In genomic region chr10:128053001-128053400, GRCm38 (mm10) we compare ENCODE assay signal across 24 mouse cellular contexts. TPM values are rescaled to one million over a fixed set of nuclear protein-coding genes. Genes with fewer than 3 reads are reported as not detected.
DNase-seq lines count a peak whose midpoint lies in the region; ATAC-seq and TF ChIP-seq lines count a peak whose summit lies in the region.
"Had no signal": no experiment of that assay in that cellular context is flagged by ENCODE, and none has a peak within 500 bp of the region (broad histone marks: within the 10 kb centered on the region; RNA-seq: fewer than 3 reads in every experiment).

No protein-coding gene starts in this region.

- peaks cover 5 to 8% of the 10 kb centered on the region in 2 experiments for H3K36me3 ChIP-seq in MEL (ENCODE audit: control insufficient read depth in 1 of 2, insufficient read depth in 2 of 2, low read length in 2 of 2)

- H3K9ac ChIP-seq in MEL (ENCODE audit: control insufficient read depth, low read depth, low read length, poor library complexity, severe bottlenecking) = no peak overlapping the region
- H3K9ac ChIP-seq: embryonic facial prominence, embryonic 12.5 days; forebrain, embryonic 13.5 days; forebrain, embryonic 15.5 days; forebrain, postnatal 0 days had no signal

- no peaks in the 10 kb centered on the region for H3K4me1 ChIP-seq in MEL (ENCODE audit: control insufficient read depth in 1 of 2, insufficient read depth in 2 of 2, low read length in 2 of 2)

- intact Hi-C loops in gastrocnemius, adult 2 months (cut with DNase I) = no loop called here
- intact Hi-C loops in gastrocnemius, postnatal 14 days (cut with DNase I; ENCODE audit: low total_unique reads) = no loop called here

- H3K9me3 ChIP-seq in MEL (replicated peaks; ENCODE audit: insufficient read depth, low read length) = no peaks in the 10 kb centered on the region
- H3K9me3 ChIP-seq: embryonic facial prominence, embryonic 10.5 days; embryonic facial prominence, embryonic 12.5 days; forebrain, embryonic 13.5 days; forebrain, embryonic 15.5 days; G1E had no signal

- TF ChIP-seq RAD21 in MEL (IDR thresholded peaks at IDR 0.05; ENCODE audit: low read depth, low read length) = no peak

- no peak for TF ChIP-seq EP300 in MEL (IDR thresholded peaks at IDR 0.05; ENCODE audit: low read depth in 1 of 2, low read length in 2 of 2)

- H3K27me3 ChIP-seq in MEL (ENCODE audit: control insufficient read depth in 1 of 2, insufficient read depth in 2 of 2, low read length in 2 of 2) = no peaks in the 10 kb centered on the region
- H3K27me3 ChIP-seq: CH12.LX; embryonic facial prominence, embryonic 12.5 days; forebrain, embryonic 13.5 days; forebrain, embryonic 15.5 days had no signal

- no peak for TF ChIP-seq CTCF in gastrocnemius, adult 2 months (IDR thresholded peaks at IDR 0.05)
- no peak for TF ChIP-seq CTCF in MEL (IDR thresholded peaks at IDR 0.05 in 2 of 3, conservative IDR thresholded peaks at IDR 0.05 in 1 of 3; ENCODE audit: control insufficient read depth in 1 of 3, insufficient read depth in 1 of 3, low read depth in 2 of 3, low read length in 3 of 3, poor library complexity in 1 of 3, severe bottlenecking in 1 of 3)

- TF ChIP-seq POLR2A in MEL (IDR thresholded peaks at IDR 0.05; ENCODE audit: control insufficient read depth in 1 of 2, insufficient read depth in 1 of 2, low read depth in 1 of 2, low read length in 2 of 2, poor library complexity in 1 of 2) = no peak

- DNase-seq in gastrocnemius, adult 2 months = peak; percentile 24
- DNase-seq in gastrocnemius, postnatal 14 days = no peak
- DNase-seq in MEL (ENCODE audit: low read depth, low spot score) (no peak), ZHBTc4 (ENCODE audit: low read depth, low spot score) (peak; percentile 21)
- DNase-seq in left cerebral cortex, adult 9 months (ENCODE audit: low spot score in 2 of 2) = no peak
- DNase-seq: adrenal gland, adult 2 months; adrenal gland, postnatal 10 days; adrenal gland, postnatal 25 days; B cell, adult 2 months; cerebellum, adult 11 months; cerebellum, adult 18-20 months; cerebellum, adult 8-10 months; cerebellum, adult 9-11 months; cerebellum, postnatal 14 days; cerebellum, postnatal 36 days; forebrain, postnatal 0 days had no signal

- H3K27ac ChIP-seq in gastrocnemius, adult 2 months = no peak overlapping the region
- no peak overlapping the region for H3K27ac ChIP-seq in MEL (ENCODE audit: control insufficient read depth, low read depth, low read length)
- H3K27ac ChIP-seq: embryonic facial prominence, embryonic 10.5 days; embryonic facial prominence, embryonic 12.5 days; forebrain, embryonic 13.5 days; forebrain, embryonic 15.5 days had no signal

- ATAC-seq in megakaryocyte progenitor cell, adult 5-6 weeks (replicated peaks; ENCODE audit: poor library complexity) = no peak
- ATAC-seq: CD4-positive, CD25-positive, alpha-beta regulatory T cell, adult 4 months; forebrain, embryonic 13.5 days; forebrain, embryonic 15.5 days; forebrain, postnatal 0 days had no signal

- H3K79me2 ChIP-seq in MEL (ENCODE audit: control insufficient read depth, insufficient read depth, low read length, poor library complexity) = no peaks in the 10 kb centered on the region

- no peak overlapping the region for H3K4me3 ChIP-seq in gastrocnemius, adult 2 months
- no peak overlapping the region for H3K4me3 ChIP-seq in MEL (ENCODE audit: control insufficient read depth in 1 of 2, insufficient read depth in 1 of 2, low read depth in 2 of 2, low read length in 2 of 2)
- H3K4me3 ChIP-seq: embryonic facial prominence, embryonic 10.5 days; embryonic facial prominence, embryonic 12.5 days; forebrain, embryonic 13.5 days; forebrain, embryonic 15.5 days had no signal

TF ChIP-seq in MEL, 35 proteins besides CTCF, POLR2A, EP300 and RAD21:
- TF ChIP-seq TBP (IDR thresholded peaks at IDR 0.05; ENCODE audit: low read depth, low read length) (no peak), ZMIZ1 (IDR thresholded peaks at IDR 0.05; ENCODE audit: low read depth, low read length) (0 out of 2 replicates have a peak, but pooled peaks have one; percentile 39), MYB (IDR thresholded peaks at IDR 0.05; ENCODE audit: low read depth, low read length) (no peak), GABPA (IDR thresholded peaks at IDR 0.05; ENCODE audit: low read depth, low read length) (no peak)

RNA-seq across cellular contexts. Expression of gene Ptges3, which starts 5.8 kb away (rescaled TPM):
- total RNA-seq in gastrocnemius, adult 2 months (2021) = 10 to 100 TPM; 75.4 to 81.3 TPM
- total RNA-seq in gastrocnemius, postnatal 14 days (2021) = 10 to 100 TPM; 54.4 to 60.8 TPM
- total RNA-seq in MEL (2012; rRNA removed) = 233 and 240 TPM in 2 replicates
- 100 to 1,000 TPM; 216 to 627 TPM for polyA plus RNA-seq in MEL (2012; ENCODE audit: insufficient read depth in 1 of 2, insufficient read length in 2 of 2, low read depth in 1 of 2, low replicate concordance in 2 of 2, missing spikeins in 1 of 2)
- 247 and 270 TPM in 2 replicates for total RNA-seq in megakaryocyte progenitor cell, adult 5-6 weeks (2015)
- 310 and 351 TPM in 2 replicates for total RNA-seq in megakaryocyte progenitor cell, adult 5-6 weeks (2017)

RNA-seq across cellular contexts. Expression of gene Naca, which starts 17.6 kb away (rescaled TPM):
- 100 to 1,000 TPM; 385 to 418 TPM for total RNA-seq in gastrocnemius, adult 2 months (2021)
- 100 to 1,000 TPM; 402 to 437 TPM for total RNA-seq in gastrocnemius, postnatal 14 days (2021)
- 1,577 and 1,612 TPM in 2 replicates for total RNA-seq in MEL (2012; rRNA removed)
- 1,000 to 10,000 TPM in 1 of 2 experiments, 100 to 1,000 TPM in 1; 202 to 1,039 TPM for polyA plus RNA-seq in MEL (2012; ENCODE audit: insufficient read depth in 1 of 2, insufficient read length in 2 of 2, low read depth in 1 of 2, low replicate concordance in 2 of 2, missing spikeins in 1 of 2)
- 1,210 and 1,292 TPM in 2 replicates for total RNA-seq in megakaryocyte progenitor cell, adult 5-6 weeks (2015)
- 2,424 and 2,528 TPM in 2 replicates for total RNA-seq in megakaryocyte progenitor cell, adult 5-6 weeks (2017)

RNA-seq across cellular contexts. Expression of gene Atp5b, which starts 30.1 kb away (rescaled TPM):
- total RNA-seq in gastrocnemius, adult 2 months (2021) = 1,000 to 10,000 TPM; 3,225 to 4,497 TPM
- 1,000 to 10,000 TPM; 3,648 to 4,448 TPM for total RNA-seq in gastrocnemius, postnatal 14 days (2021)
- total RNA-seq in MEL (2012; rRNA removed) = 2,164 and 2,193 TPM in 2 replicates
- 1,000 to 10,000 TPM in 1 of 2 experiments, 100 to 1,000 TPM in 1; 545 to 2,318 TPM for polyA plus RNA-seq in MEL (2012; ENCODE audit: insufficient read depth in 1 of 2, insufficient read length in 2 of 2, low read depth in 1 of 2, low replicate concordance in 2 of 2, missing spikeins in 1 of 2)
- 1,546 and 1,583 TPM in 2 replicates for total RNA-seq in megakaryocyte progenitor cell, adult 5-6 weeks (2015)
- 2,698 and 2,700 TPM in 2 replicates for total RNA-seq in megakaryocyte progenitor cell, adult 5-6 weeks (2017)

RNA-seq across cellular contexts. Expression of gene Prim1, which starts 38.0 kb away (rescaled TPM):
- under 1 TPM; 0.61 to 0.95 TPM for total RNA-seq in gastrocnemius, adult 2 months (2021)
- 1 to 10 TPM; 2.1 to 2.7 TPM for total RNA-seq in gastrocnemius, postnatal 14 days (2021)
- total RNA-seq in MEL (2012; rRNA removed) = 59.6 and 74.0 TPM in 2 replicates
- polyA plus RNA-seq in MEL (2012; ENCODE audit: insufficient read depth in 1 of 2, insufficient read length in 2 of 2, low read depth in 1 of 2, low replicate concordance in 2 of 2, missing spikeins in 1 of 2) = 10 to 100 TPM in 1 of 2 experiments, not detected in 1; 71.5 TPM
- total RNA-seq in megakaryocyte progenitor cell, adult 5-6 weeks (2015) = 109 and 117 TPM in 2 replicates
- total RNA-seq in megakaryocyte progenitor cell, adult 5-6 weeks (2017) = 116 and 131 TPM in 2 replicates

RNA-seq across cellular contexts. Expression of gene Baz2a, which starts 38.4 kb away (rescaled TPM):
- 10 to 100 TPM; 12.7 to 13.2 TPM for total RNA-seq in gastrocnemius, adult 2 months (2021)
- total RNA-seq in gastrocnemius, postnatal 14 days (2021) = 10 to 100 TPM; 15.2 to 15.6 TPM
- total RNA-seq in MEL (2012; rRNA removed) = 5.5 and 8.2 TPM in 2 replicates
- polyA plus RNA-seq in MEL (2012; ENCODE audit: insufficient read depth in 1 of 2, insufficient read length in 2 of 2, low read depth in 1 of 2, low replicate concordance in 2 of 2, missing spikeins in 1 of 2) = 10 to 100 TPM; 33.8 to 46.0 TPM
- 35.5 and 40.3 TPM in 2 replicates for total RNA-seq in megakaryocyte progenitor cell, adult 5-6 weeks (2015)
- total RNA-seq in megakaryocyte progenitor cell, adult 5-6 weeks (2017) = 13.2 and 15.0 TPM in 2 replicates

Comparison
In these comparisons a context has a peak if more than half of its experiments do, and no peak if none do; other contexts are left out.
1. DNase-seq: peak in gastrocnemius, adult 2 months (single experiment) and ZHBTc4 (single experiment); none in gastrocnemius, postnatal 14 days (single experiment), MEL (single experiment) and left cerebral cortex, adult 9 months (0 of 2).